Mouse (Mus musculus) lung, postnatal 0 days (tissue): ENCODE data around the gene Cmah. TPM values are rescaled to one million over a fixed set of nuclear protein-coding genes. Genes with fewer than 3 reads are reported as not detected.

Experiments
- ATAC-seq: fragments of 200-750 bp; cut with Nextera tagmentation; 2 replicates; pipeline ENCODE4 v1.8.0; 2017; ENCODE audit warnings: moderate library complexity
- DNase-seq: peaks from one replicate; pipeline ENCODE4 v3.0.0-alpha.2; 2016; ENCODE audit warnings: low spot score
- H3K27ac ChIP-seq: fragments of 300-500 bp; sonication (generic); 2 replicates; pipeline ENCODE4 v1.5.1; 2014; ENCODE audit warnings: antibody characterized with exemption, mild to moderate bottlenecking, low read length, mixed read lengths
- H3K27me3 ChIP-seq: fragments of 300-500 bp; sonication (generic); replicated peaks from 2 replicates; pipeline ENCODE4 v1.6.1; 2014; ENCODE audit warnings: low read length, mixed read lengths; ENCODE audit not compliant: insufficient read depth
- H3K36me3 ChIP-seq: fragments of 300-500 bp; sonication (generic); 2 replicates; pipeline ENCODE4 v1.6.1; 2014; ENCODE audit warnings: low read length, mixed read lengths; ENCODE audit not compliant: insufficient read depth
- H3K4me1 ChIP-seq: fragments of 300-500 bp; sonication (generic); 2 replicates; pipeline ENCODE4 v1.6.1; 2014; ENCODE audit warnings: antibody characterized with exemption, low read depth, low read length, mixed read lengths; ENCODE audit not compliant: insufficient read depth
- H3K4me2 ChIP-seq: fragments of 300-500 bp; sonication (generic); replicated peaks from 2 replicates; pipeline ENCODE4 v1.6.1; 2014; ENCODE audit warnings: low read depth, mild to moderate bottlenecking, low read length, moderate library complexity, mixed read lengths
- H3K4me3 ChIP-seq: fragments of 300-500 bp; sonication (generic); 2 replicates; pipeline ENCODE4 v1.5.1; 2014; ENCODE audit warnings: low read depth, low read length
- H3K9ac ChIP-seq: fragments of 300-500 bp; sonication (generic); replicated peaks from 2 replicates; pipeline ENCODE4 v1.6.1; 2014; ENCODE audit warnings: low read depth, mild to moderate bottlenecking
- H3K9me3 ChIP-seq: fragments of 300-500 bp; sonication (generic); 2 replicates; pipeline ENCODE4 v1.6.1; 2016; ENCODE audit warnings: low read length, mixed read lengths
- CTCF ChIP-seq: IDR thresholded peaks from 2 replicates; pipeline ENCODE4 v1.5.1; 2016; ENCODE audit warnings: antibody characterized with exemption, mild to moderate bottlenecking
- EP300 ChIP-seq: IDR thresholded peaks from 2 replicates; pipeline ENCODE4 v1.6.1; 2016; ENCODE audit warnings: antibody characterized with exemption, mild to moderate bottlenecking, control low read depth
- WGBS: fragments of 180-500 bp; shearing (Covaris S2); extraction: QIAGEN DNeasy Blood & Tissue Kit; methylation state at CpG from one replicate; pipeline ENCODE4 v1.1.7; 2014; 5-methylcytosine and 5-hydroxymethylcytosine counted together
- polyA plus RNA-seq: library from polyadenylated mRNA; unstranded; fragments of >200 nt; fragmentation: Nextera tagmentation; extraction: Ambion mirVana; gene quantifications from 2 replicates; pipeline ENCODE4 v1.2.1, GENCODE M21; 2015

Cmah gene
- polyA plus RNA-seq, 1 experiment from 2014 or later: 0.74 TPM

- WGBS: 60% methylated on average over 9 of the region's 9 CpGs
- no peaks in the 10 kb centered on the region for H3K36me3 ChIP-seq
- H3K4me1 ChIP-seq: no peaks in the 10 kb centered on the region
- H3K27me3 ChIP-seq: no peaks in the 10 kb centered on the region
- no peak overlapping the region for H3K9ac ChIP-seq
- H3K27ac ChIP-seq: no peak overlapping the region
- ATAC-seq: no peak
- DNase-seq: no peak
- H3K9me3 ChIP-seq: no peaks in the 10 kb centered on the region
- H3K4me3 ChIP-seq: no peak overlapping the region
- TF ChIP-seq CTCF: no peak
- no peak for TF ChIP-seq EP300
- H3K4me2 ChIP-seq: no peak overlapping the region
Measured at GRCm38 (mm10) chr13:24328036-24328817, 1.0 kb downstream of the Cmah start.

- Histone ChIP-seq H3K4me3 (no peak overlapping the region), H3K27me3 (no peaks in the 10 kb centered on the region), H3K36me3 (no peaks in the 10 kb centered on the region), H3K27ac (no peak overlapping the region), H3K9me3 (no peaks in the 10 kb centered on the region), H3K4me2 (no peak overlapping the region), H3K9ac (no peak overlapping the region), H3K4me1 (no peaks in the 10 kb centered on the region)
- ATAC-seq: no peak
- no peak for DNase-seq
- 77% methylated on average over 4 of the region's 4 CpGs for WGBS
- TF ChIP-seq CTCF (no peak), EP300 (no peak)
Measured at GRCm38 (mm10) chr13:24330128-24330527, 2.9 kb downstream of the Cmah start.

- Histone ChIP-seq H3K9me3 (no peaks in the 10 kb centered on the region), H3K4me1 (no peaks in the 10 kb centered on the region), H3K4me3 (no peak overlapping the region), H3K27ac (no peak overlapping the region), H3K27me3 (no peaks in the 10 kb centered on the region), H3K36me3 (no peaks in the 10 kb centered on the region), H3K4me2 (no peak overlapping the region), H3K9ac (no peak overlapping the region)
- TF ChIP-seq CTCF (no peak), EP300 (peak; percentile 90)
- 64% methylated on average over 7 of the region's 7 CpGs for WGBS
- DNase-seq (peak; percentile 56), ATAC-seq (peak; percentile 54)
Measured at GRCm38 (mm10) chr13:24330836-24331523, 3.8 kb downstream of the Cmah start.

- H3K4me3 ChIP-seq: no peak overlapping the region
- no peaks in the 10 kb centered on the region for H3K36me3 ChIP-seq
- no peak overlapping the region for H3K4me2 ChIP-seq
- no peaks in the 10 kb centered on the region for H3K9me3 ChIP-seq
- DNase-seq (no peak), ATAC-seq (no peak)
- H3K9ac ChIP-seq: no peak overlapping the region
- H3K27me3 ChIP-seq: no peaks in the 10 kb centered on the region
- no peak overlapping the region for H3K27ac ChIP-seq
- TF ChIP-seq CTCF (no peak), EP300 (no peak)
- no peaks in the 10 kb centered on the region for H3K4me1 ChIP-seq
- 11% methylated on average over 3 of the region's 3 CpGs for WGBS
Measured at GRCm38 (mm10) chr13:24332537-24332936, 5.3 kb downstream of the Cmah start.

- H3K9me3 ChIP-seq: no peaks in the 10 kb centered on the region
- ATAC-seq: no peak
- no peak for TF ChIP-seq EP300
- no peak for TF ChIP-seq CTCF
- H3K4me1 ChIP-seq: no peaks in the 10 kb centered on the region
- no peaks in the 10 kb centered on the region for H3K36me3 ChIP-seq
- H3K4me3 ChIP-seq: no peak overlapping the region
- no peaks in the 10 kb centered on the region for H3K27me3 ChIP-seq
- no peak overlapping the region for H3K27ac ChIP-seq
- DNase-seq: no peak
- no peak overlapping the region for H3K9ac ChIP-seq
- 76% methylated on average over 4 of the region's 4 CpGs for WGBS
- no peak overlapping the region for H3K4me2 ChIP-seq
Measured at GRCm38 (mm10) chr13:24336818-24337217, 9.6 kb downstream of the Cmah start.

GRCm38 (mm10) chr13:24337874-24338273 lies 10.7 kb downstream of the Cmah start:
- H3K4me2 ChIP-seq: no peak overlapping the region
- 44% methylated on average over 3 of the region's 3 CpGs for WGBS
- DNase-seq: peak; percentile 66

More at GRCm38 (mm10) chr13:24337874-24338273, 10.7 kb downstream of the Cmah start:
- no peaks in the 10 kb centered on the region for H3K36me3 ChIP-seq
- H3K27ac ChIP-seq: peak overlapping the region; percentile 54; the same call in 1 of the 2 replicates
- no peak overlapping the region for H3K9ac ChIP-seq
- peak; percentile 52 for ATAC-seq
- H3K27me3 ChIP-seq: no peaks in the 10 kb centered on the region
- no peaks in the 10 kb centered on the region for H3K9me3 ChIP-seq
- no peak overlapping the region for H3K4me3 ChIP-seq
- TF ChIP-seq CTCF (peak; percentile 71), EP300 (no peak)
- H3K4me1 ChIP-seq: no peaks in the 10 kb centered on the region
